Mouse (Mus musculus) ovary, postnatal 36 days (tissue): ENCODE measurements around the gene Cdhr3.
A peak's percentile ranks its signal among the peaks of the same experiment; 100 is the strongest.
"Not testable (repeated sequence)": the region's sequence is repeated elsewhere in the genome, so short reads cannot be mapped to it uniquely, and the experiment has no call there.

Experiments used
- DNase-seq: peaks from one replicate; pipeline ENCODE4 v3.0.0; 2022; ENCODE audit warnings: low spot score, mixed read lengths

The Cdhr3 gene

GRCm38 (mm10) chr12:33076309-33076708 lies 16.4 kb downstream of the Cdhr3 start:
- DNase-seq, result no peak

- DNase-seq, result no peak
Observed at GRCm38 (mm10) chr12:33071901-33072672, 20.6 kb downstream of the Cdhr3 start.

- no peak for DNase-seq
Observed at GRCm38 (mm10) chr12:33068977-33069376, 23.7 kb downstream of the Cdhr3 start.

- no peak for DNase-seq
Observed at GRCm38 (mm10) chr12:33066355-33066754, 26.3 kb downstream of the Cdhr3 start.

GRCm38 (mm10) chr12:33065162-33065561 lies 27.5 kb downstream of the Cdhr3 start:
- DNase-seq, result no peak

GRCm38 (mm10) chr12:33064266-33064665 lies 28.4 kb downstream of the Cdhr3 start:
- no peak for DNase-seq

GRCm38 (mm10) chr12:33063250-33063649 lies 29.4 kb downstream of the Cdhr3 start:
- no peak for DNase-seq

- DNase-seq, result not testable (repeated sequence)
Observed at GRCm38 (mm10) chr12:33062379-33062778, 30.3 kb downstream of the Cdhr3 start.

GRCm38 (mm10) chr12:33061651-33062050 lies 31.0 kb downstream of the Cdhr3 start:
- no peak for DNase-seq

GRCm38 (mm10) chr12:33057231-33058048 lies 35.2 kb downstream of the Cdhr3 start:
- DNase-seq, result peak; percentile 50

- DNase-seq, result no peak
Observed at GRCm38 (mm10) chr12:33056574-33056973, 36.1 kb downstream of the Cdhr3 start.

GRCm38 (mm10) chr12:33056074-33056473 lies 36.6 kb downstream of the Cdhr3 start:
- no peak for DNase-seq

GRCm38 (mm10) chr12:33053746-33054145 lies 38.9 kb downstream of the Cdhr3 start:
- DNase-seq, result no peak

- DNase-seq, result no peak
Observed at GRCm38 (mm10) chr12:33053311-33053710, 39.4 kb downstream of the Cdhr3 start.

- no peak for DNase-seq
Observed at GRCm38 (mm10) chr12:33048391-33048790, 44.3 kb downstream of the Cdhr3 start.

- DNase-seq, result no peak
Observed at GRCm38 (mm10) chr12:33046434-33046833, 46.2 kb downstream of the Cdhr3 start.

- DNase-seq, result no peak
Observed at GRCm38 (mm10) chr12:33045533-33046361, 46.9 kb downstream of the Cdhr3 start.

- no peak for DNase-seq
Observed at GRCm38 (mm10) chr12:33041476-33041875, 51.2 kb downstream of the Cdhr3 start.

- DNase-seq, result no peak
Observed at GRCm38 (mm10) chr12:33040811-33041210, 51.9 kb downstream of the Cdhr3 start.

GRCm38 (mm10) chr12:33038676-33039075 lies 54.0 kb downstream of the Cdhr3 start:
- DNase-seq, result no peak

GRCm38 (mm10) chr12:33035719-33036521 lies 56.8 kb downstream of the Cdhr3 start:
- no peak for DNase-seq
